Mouse (Mus musculus) midbrain, embryonic 10.5 days (tissue): ENCODE measurements around the gene Astn2. TPM values are rescaled to one million over a fixed set of nuclear protein-coding genes. Genes with fewer than 3 reads are reported as not detected.

ENCODE experiments used
- DNase-seq: peaks from one replicate; pipeline ENCODE4 v3.0.0-alpha.2; 2017; ENCODE audit warnings: low spot score
- H3K27ac ChIP-seq: fragments of 300-500 bp; sonication (generic); replicated peaks from 2 replicates; pipeline ENCODE4 v1.5.1; 2016; ENCODE audit warnings: mild to moderate bottlenecking
- H3K27me3 ChIP-seq: fragments of 300-500 bp; sonication (generic); 2 replicates; pipeline ENCODE4 v1.6.1; 2016; ENCODE audit warnings: low read depth, mild to moderate bottlenecking; ENCODE audit not compliant: poor library complexity, severe bottlenecking
- H3K36me3 ChIP-seq: fragments of 300-500 bp; sonication (generic); 2 replicates; pipeline ENCODE4 v1.6.1; 2016; ENCODE audit warnings: mild to moderate bottlenecking, moderate library complexity
- H3K4me1 ChIP-seq: fragments of 300-500 bp; sonication (generic); 2 replicates; pipeline ENCODE4 v1.6.1; 2016
- H3K4me3 ChIP-seq: fragments of 300-500 bp; sonication (generic); 2 replicates; pipeline ENCODE4 v1.5.1; 2016; ENCODE audit warnings: mild to moderate bottlenecking, moderate library complexity
- H3K9me3 ChIP-seq: fragments of 300-500 bp; sonication (generic); replicated peaks from 2 replicates; pipeline ENCODE4 v1.6.1; 2016; ENCODE audit warnings: mild to moderate bottlenecking
- WGBS: fragments of 180-500 bp; shearing (Covaris S2); methylation state at CpG from one replicate; pipeline ENCODE4 v1.1.7; 2016; 5-methylcytosine and 5-hydroxymethylcytosine counted together
- polyA plus RNA-seq: library from polyadenylated mRNA; unstranded; fragments of >200 nt; fragmentation: Nextera tagmentation; extraction: Ambion mirVana; gene quantifications from 2 replicates; pipeline ENCODE4 v1.2.1, GENCODE M21; 2016

The Astn2 gene
- polyA plus RNA-seq, 1 experiment from 2014 or later, result 0.32 TPM

DNA sequence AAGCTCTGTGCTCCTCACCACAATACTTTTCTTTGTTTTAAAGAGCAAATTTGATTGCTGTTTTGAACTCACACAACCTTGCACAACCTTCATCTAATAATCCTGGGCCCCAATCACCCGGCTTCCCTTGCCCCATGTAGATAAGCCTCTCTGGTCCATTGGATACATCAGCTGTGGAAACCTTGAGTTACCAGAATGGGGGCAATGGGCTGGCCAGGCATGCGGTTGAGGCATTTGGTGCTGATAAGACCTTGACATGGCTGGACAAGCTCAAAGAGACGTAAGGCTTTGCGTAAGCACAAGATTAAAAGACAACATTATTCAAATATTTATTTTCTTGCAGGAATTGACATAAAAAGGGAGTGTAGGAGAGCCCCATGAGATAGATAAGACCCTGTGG, 988.9 kb downstream of the Astn2 start:
- no peaks in the 10 kb centered on the region for H3K9me3 ChIP-seq
- H3K27ac ChIP-seq, result no peak overlapping the region
- H3K36me3 ChIP-seq, result no peaks in the 10 kb centered on the region
- no peak for DNase-seq
- H3K4me1 ChIP-seq, result peaks cover 8% of the 10 kb centered on the region
- no peaks in the 10 kb centered on the region for H3K27me3 ChIP-seq
- 79% methylated on average over 4 of the region's 4 CpGs for WGBS
- H3K4me3 ChIP-seq, result no peak overlapping the region

- Histone ChIP-seq H3K4me1 (no peaks in the 10 kb centered on the region), H3K36me3 (no peaks in the 10 kb centered on the region), H3K4me3 (no peak overlapping the region), H3K9me3 (no peaks in the 10 kb centered on the region), H3K27ac (0 out of 2 replicates have a peak overlapping the region, but pooled peaks have one; percentile 4), H3K27me3 (no peaks in the 10 kb centered on the region; the same call in 1 of the 2 replicates)
- 70% methylated on average over 6 of the region's 6 CpGs for WGBS
- no peak for DNase-seq
Measured at GRCm38 (mm10) chr4:65402836-65403634, 1001.4 kb downstream of the Astn2 start.

- DNase-seq, result no peak
- no peaks in the 10 kb centered on the region for H3K36me3 ChIP-seq
- H3K4me1 ChIP-seq, result no peaks in the 10 kb centered on the region
- no peak overlapping the region for H3K27ac ChIP-seq
- H3K27me3 ChIP-seq, result no peaks in the 10 kb centered on the region; the same call in 1 of the 2 replicates
- no peaks in the 10 kb centered on the region for H3K9me3 ChIP-seq
- H3K4me3 ChIP-seq, result no peak overlapping the region
- 83% methylated on average over 5 of the region's 5 CpGs for WGBS
Measured at GRCm38 (mm10) chr4:65402286-65402685, 1002.1 kb downstream of the Astn2 start.

DNA sequence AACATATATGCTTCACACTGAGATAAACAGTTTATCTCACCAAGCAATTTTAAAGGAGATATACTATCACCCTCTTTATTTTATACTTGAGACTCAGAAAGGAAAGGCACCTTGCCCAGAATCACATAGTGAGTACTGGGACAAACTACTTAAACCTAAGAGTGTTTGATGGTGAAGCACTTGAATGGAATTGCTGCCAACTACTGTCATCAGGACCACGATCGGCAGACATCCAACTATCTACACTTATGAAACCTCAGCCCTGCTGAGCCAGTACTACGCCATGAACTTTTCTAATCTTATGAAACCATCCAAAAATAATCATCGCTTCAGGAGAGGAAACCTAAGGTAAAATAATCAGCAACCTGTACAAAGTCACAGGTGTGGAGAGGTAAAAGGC, 1005.0 kb downstream of the Astn2 start:
- Histone ChIP-seq H3K27me3 (peaks cover 9% of the 10 kb centered on the region; the same call in 1 of the 2 replicates), H3K4me3 (no peak overlapping the region), H3K27ac (no peak overlapping the region), H3K36me3 (no peaks in the 10 kb centered on the region), H3K9me3 (no peaks in the 10 kb centered on the region), H3K4me1 (no peaks in the 10 kb centered on the region)
- no peak for DNase-seq
- WGBS, result 97% methylated on average over 4 of the region's 4 CpGs

DNA sequence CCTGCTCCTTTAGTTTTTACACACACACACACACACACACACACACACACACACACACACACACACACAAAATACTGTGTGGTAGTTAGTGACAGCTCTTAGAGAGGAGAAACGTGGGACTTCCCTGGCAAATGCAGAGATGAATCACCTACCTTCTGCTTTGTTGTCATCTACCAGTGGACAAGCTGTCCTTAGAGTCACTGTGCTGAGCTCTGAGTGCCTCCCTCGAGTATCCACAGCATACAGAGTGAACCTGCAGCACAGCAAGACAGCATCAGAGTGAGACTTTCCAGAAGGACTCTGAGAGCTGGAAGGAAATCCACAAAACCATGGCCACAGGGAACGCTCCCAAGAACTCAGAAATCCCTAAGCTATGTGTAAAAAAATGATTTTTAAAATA, 1007.6 kb downstream of the Astn2 start:
- 80% methylated on average over 3 of the region's 3 CpGs for WGBS
- no peaks in the 10 kb centered on the region for H3K4me1 ChIP-seq
- H3K9me3 ChIP-seq, result no peaks in the 10 kb centered on the region
- no peaks in the 10 kb centered on the region for H3K36me3 ChIP-seq
- no peak for DNase-seq
- H3K27ac ChIP-seq, result no peak overlapping the region
- H3K27me3 ChIP-seq, result peaks cover 14% of the 10 kb centered on the region; the same call in 1 of the 2 replicates
- no peak overlapping the region for H3K4me3 ChIP-seq

- Histone ChIP-seq H3K4me3 (no peak overlapping the region), H3K27me3 (peaks cover 12% of the 10 kb centered on the region; the same call in 1 of the 2 replicates), H3K4me1 (no peaks in the 10 kb centered on the region), H3K9me3 (no peaks in the 10 kb centered on the region), H3K36me3 (no peaks in the 10 kb centered on the region), H3K27ac (no peak overlapping the region)
- 77% methylated on average over 4 of the region's 4 CpGs for WGBS
- DNase-seq, result no peak
Measured at GRCm38 (mm10) chr4:65391001-65391400, 1013.4 kb downstream of the Astn2 start.

DNA sequence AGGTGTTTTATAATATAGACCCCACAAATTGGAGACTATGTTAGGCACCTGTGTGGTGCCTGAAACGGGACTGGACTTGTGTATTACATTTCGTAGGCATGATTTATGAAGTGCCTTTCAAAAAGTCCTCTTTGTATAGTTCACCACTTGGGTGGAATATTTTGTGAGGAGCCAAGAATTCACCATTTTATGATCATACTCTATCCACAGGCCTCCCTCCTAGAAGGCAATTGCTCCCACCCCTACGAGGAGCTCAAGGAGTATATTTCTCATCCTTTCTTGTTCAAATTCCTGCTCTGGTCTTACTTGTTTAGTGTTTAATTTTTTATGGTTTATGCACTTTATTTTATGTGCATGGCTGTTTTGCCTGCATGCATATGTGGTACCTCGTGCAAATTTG, 1021.3 kb downstream of the Astn2 start:
- no peak overlapping the region for H3K4me3 ChIP-seq
- H3K4me1 ChIP-seq, result no peaks in the 10 kb centered on the region
- no peaks in the 10 kb centered on the region for H3K9me3 ChIP-seq
- no peak for DNase-seq
- no peak overlapping the region for H3K27ac ChIP-seq
- whole genome bisulfite sequencing, result 94% methylated on average over 4 of the region's 4 CpGs
- no peaks in the 10 kb centered on the region for H3K27me3 ChIP-seq
- no peaks in the 10 kb centered on the region for H3K36me3 ChIP-seq

DNA sequence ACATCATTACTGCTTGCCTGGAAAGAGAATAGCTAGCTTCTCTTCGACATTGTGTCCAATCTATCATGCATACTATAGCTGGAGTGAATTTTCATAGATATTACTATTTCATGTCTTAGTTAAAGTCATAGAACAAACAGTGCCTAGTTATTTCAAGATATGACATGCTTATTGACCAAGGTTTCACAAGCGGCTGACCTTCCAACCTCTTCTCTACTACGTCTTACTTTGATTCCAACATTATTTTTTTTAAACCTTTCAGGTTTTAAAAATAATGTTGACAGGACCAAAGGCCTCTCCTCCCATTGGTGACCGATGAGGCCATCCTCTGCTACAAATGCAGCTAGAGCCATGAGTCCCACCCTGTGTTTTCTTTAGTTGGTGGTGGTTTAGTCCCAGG, 1025.0 kb downstream of the Astn2 start:
- no peaks in the 10 kb centered on the region for H3K36me3 ChIP-seq
- WGBS, result 91% methylated on average over 4 of the region's 4 CpGs
- H3K27ac ChIP-seq, result no peak overlapping the region
- H3K4me3 ChIP-seq, result no peak overlapping the region
- no peak for DNase-seq
- H3K27me3 ChIP-seq, result no peaks in the 10 kb centered on the region
- H3K9me3 ChIP-seq, result no peaks in the 10 kb centered on the region
- no peaks in the 10 kb centered on the region for H3K4me1 ChIP-seq

DNA sequence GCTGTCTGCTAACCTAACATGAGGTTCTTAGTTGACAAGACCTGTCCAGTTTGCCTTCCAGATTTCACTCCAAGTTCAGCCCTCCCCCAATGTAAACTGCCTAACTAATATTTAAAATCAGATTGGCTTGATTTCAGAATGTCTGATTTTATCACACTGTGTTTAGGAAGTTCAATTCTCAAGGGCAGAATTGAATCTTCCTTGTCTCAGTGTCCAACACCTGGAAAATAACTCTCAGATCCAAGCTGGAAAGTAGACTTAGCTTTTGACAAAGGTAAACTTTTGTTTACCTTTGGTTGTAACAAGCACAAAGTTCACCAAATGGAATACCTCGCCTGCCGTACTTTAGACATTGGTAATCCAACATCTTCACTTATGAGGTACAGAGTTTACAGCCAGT, 1027.8 kb downstream of the Astn2 start:
- 95% methylated on average over 2 of the region's 2 CpGs for WGBS
- no peak overlapping the region for H3K27ac ChIP-seq
- no peak overlapping the region for H3K4me3 ChIP-seq
- no peak for DNase-seq
- H3K27me3 ChIP-seq, result no peaks in the 10 kb centered on the region
- H3K4me1 ChIP-seq, result no peaks in the 10 kb centered on the region
- H3K9me3 ChIP-seq, result no peaks in the 10 kb centered on the region
- H3K36me3 ChIP-seq, result no peaks in the 10 kb centered on the region

DNA sequence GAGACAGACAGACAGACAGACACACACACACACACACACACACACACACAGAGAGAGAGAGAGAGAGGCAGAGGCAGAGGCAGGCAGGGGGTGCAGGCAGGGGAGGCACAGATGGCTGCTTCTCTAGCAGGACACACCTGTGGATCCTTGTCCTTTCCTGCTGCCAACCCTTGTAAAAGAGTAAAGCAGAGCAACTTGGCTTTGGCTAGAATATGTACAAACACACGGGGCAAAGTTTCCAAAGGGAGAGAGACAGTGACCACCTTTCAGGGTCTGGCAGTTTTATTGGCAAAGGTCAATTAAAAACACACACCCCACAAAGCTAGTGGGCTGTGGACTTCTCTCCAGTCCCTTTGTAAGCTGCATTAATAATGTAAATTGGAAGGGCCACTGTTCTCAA, 1030.6 kb downstream of the Astn2 start:
- Histone ChIP-seq H3K4me1 (no peaks in the 10 kb centered on the region), H3K27me3 (no peaks in the 10 kb centered on the region), H3K27ac (no peak overlapping the region), H3K4me3 (no peak overlapping the region), H3K36me3 (no peaks in the 10 kb centered on the region), H3K9me3 (0 out of 2 replicates have a peak, but pooled peaks cover 3% of the 10 kb centered on the region)
- no peak for DNase-seq
- 70% methylated on average over 1 of the region's 1 CpGs for WGBS

GRCm38 (mm10) chr4:65372731-65373130, 1031.7 kb downstream of the Astn2 start:
- Histone ChIP-seq H3K27me3 (no peaks in the 10 kb centered on the region), H3K4me3 (no peak overlapping the region), H3K36me3 (no peaks in the 10 kb centered on the region), H3K27ac (no peak overlapping the region), H3K9me3 (0 out of 2 replicates have a peak, but pooled peaks cover 3% of the 10 kb centered on the region), H3K4me1 (peaks cover 1% of the 10 kb centered on the region; the same call in 1 of the 2 replicates)
- WGBS, result 92% methylated on average over 3 of the region's 3 CpGs
- no peak for DNase-seq

DNA sequence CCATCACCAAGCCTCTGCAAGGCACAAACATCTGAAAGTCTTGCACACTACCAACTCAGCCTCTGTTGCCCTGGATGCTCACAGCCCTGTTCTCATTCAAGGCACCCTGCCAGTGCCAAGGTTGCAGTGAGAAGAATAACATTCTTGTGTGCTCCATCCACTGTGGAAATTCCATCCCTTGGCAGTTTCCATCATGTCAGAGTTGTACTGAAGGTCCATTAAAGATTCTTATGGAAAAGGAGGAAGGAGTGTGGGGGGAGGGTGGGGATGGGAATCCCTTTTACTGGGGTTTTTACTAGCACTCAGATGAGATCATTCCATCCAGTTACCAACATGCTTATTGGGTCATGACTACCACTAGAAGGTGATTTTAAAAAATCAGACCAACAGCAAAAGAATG, 1037.3 kb downstream of the Astn2 start:
- no peak for DNase-seq
- H3K27me3 ChIP-seq, result no peaks in the 10 kb centered on the region
- H3K36me3 ChIP-seq, result no peaks in the 10 kb centered on the region
- peaks cover 15% of the 10 kb centered on the region for H3K4me1 ChIP-seq
- H3K27ac ChIP-seq, result no peak overlapping the region
- 0 out of 2 replicates have a peak, but pooled peaks cover 3% of the 10 kb centered on the region for H3K9me3 ChIP-seq
- H3K4me3 ChIP-seq, result no peak overlapping the region

- H3K36me3 ChIP-seq, result peaks cover 24% of the 10 kb centered on the region
- 57% methylated on average over 4 of the region's 4 CpGs for WGBS
- no peak overlapping the region for H3K27ac ChIP-seq
- peaks cover 8% of the 10 kb centered on the region for H3K4me1 ChIP-seq
- H3K9me3 ChIP-seq, result no peaks in the 10 kb centered on the region
- no peak overlapping the region for H3K4me3 ChIP-seq
- DNase-seq, result no peak
- no peaks in the 10 kb centered on the region for H3K27me3 ChIP-seq
Measured at GRCm38 (mm10) chr4:65354580-65354979, 1049.8 kb downstream of the Astn2 start.
